In the genomic region with DNA sequence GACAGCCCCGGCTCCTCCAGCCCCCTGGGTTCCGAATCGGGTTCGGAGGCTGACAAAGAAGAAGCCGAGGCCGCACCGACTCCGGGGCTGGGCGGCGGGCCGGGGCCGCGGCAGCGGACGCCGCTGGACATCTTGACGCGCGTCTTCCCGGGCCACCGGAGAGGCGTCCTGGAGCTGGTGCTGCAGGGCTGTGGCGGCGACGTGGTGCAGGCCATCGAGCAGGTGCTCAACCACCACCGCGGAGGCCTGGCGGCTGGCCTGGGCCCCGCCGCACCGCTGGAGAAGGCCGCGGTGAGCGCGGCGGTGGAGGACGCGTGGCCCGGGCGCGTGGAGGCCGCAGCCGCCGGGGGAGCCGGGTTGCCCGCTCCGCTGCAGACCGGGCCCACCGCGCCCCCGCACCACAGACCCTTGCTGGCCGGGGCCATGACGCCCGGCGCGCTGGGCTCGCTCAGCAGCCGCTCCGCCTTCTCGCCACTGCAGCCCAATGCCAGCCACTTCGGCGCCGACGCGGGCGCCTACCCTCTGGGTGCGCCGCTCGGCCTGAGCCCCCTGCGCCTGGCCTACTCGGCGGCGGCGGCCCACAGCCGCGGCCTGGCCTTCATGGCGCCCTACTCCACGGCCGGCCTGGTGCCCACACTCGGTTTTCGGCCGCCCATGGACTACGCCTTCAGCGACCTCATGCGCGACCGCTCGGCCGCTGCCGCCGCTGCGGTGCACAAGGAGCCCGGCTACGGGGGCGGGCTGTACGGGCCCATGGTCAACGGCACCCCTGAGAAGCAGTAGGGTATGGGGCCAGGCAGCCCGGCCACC, we compare ENCODE assay signal across 8 mouse cellular contexts. TPM values are rescaled to one million over a fixed set of nuclear protein-coding genes. Genes with fewer than 3 reads are reported as not detected.
DNase-seq lines count a peak whose midpoint lies in the region; ATAC-seq and TF ChIP-seq lines count a peak whose summit lies in the region.

No protein-coding gene starts in this region.

- WGBS in embryonic facial prominence, embryonic 13.5 days, result under 1% methylated on average over 95 of the region's 99 CpGs
- under 1% methylated on average over 62 of the region's 99 CpGs for WGBS in intestine, embryonic 14.5 days
- under 1% methylated on average over 91 of the region's 99 CpGs for WGBS in neural tube, embryonic 11.5 days

- H3K4me3 ChIP-seq in layer of hippocampus, adult 2 months, result peak overlapping the region; percentile 31
- H3K4me3 ChIP-seq in embryonic facial prominence, embryonic 13.5 days, result peak overlapping the region; percentile 44
- H3K4me3 ChIP-seq in intestine, embryonic 14.5 days (ENCODE audit: low read depth, low read length), result peak overlapping the region; percentile 18
- H3K4me3 ChIP-seq in neural tube, embryonic 11.5 days (ENCODE audit: low read depth, low read length), result peak overlapping the region; percentile 21

- peak overlapping the region; percentile 64 for H3K4me2 ChIP-seq in embryonic facial prominence, embryonic 13.5 days
- H3K4me2 ChIP-seq in intestine, embryonic 14.5 days (ENCODE audit: low read length), result peak overlapping the region; percentile 36
- H3K4me2 ChIP-seq in neural tube, embryonic 11.5 days (ENCODE audit: low read depth), result peak overlapping the region; percentile 33

- ATAC-seq in embryonic facial prominence, embryonic 13.5 days (ENCODE audit: insufficient number of reproducible peaks, insufficient read depth, low FRiP score, low TSS enrichment, low read depth), result no peak
- ATAC-seq in intestine, embryonic 14.5 days (replicated peaks; ENCODE audit: low FRiP score, low TSS enrichment, low read depth), result peak; percentile 14; the same call in 1 of the 2 replicates
- ATAC-seq in neural tube, embryonic 11.5 days (ENCODE audit: insufficient read depth, low FRiP score, low TSS enrichment), result no peak
- no peak for ATAC-seq in CD4-positive, CD25-positive, alpha-beta regulatory T cell, adult 4 months

- H3K4me1 ChIP-seq in embryonic facial prominence, embryonic 13.5 days, result peaks cover 42% of the 10 kb centered on the region
- H3K4me1 ChIP-seq in intestine, embryonic 14.5 days (replicated peaks; ENCODE audit: control insufficient read depth, insufficient read depth, low read length), result peaks cover 17% of the 10 kb centered on the region; the same call in 1 of the 2 replicates
- H3K4me1 ChIP-seq in neural tube, embryonic 11.5 days (ENCODE audit: control insufficient read depth, insufficient read depth, low read length), result peaks cover 9% of the 10 kb centered on the region

- H3K27ac ChIP-seq in layer of hippocampus, adult 2 months, result peak overlapping the region; percentile 69
- H3K27ac ChIP-seq in embryonic facial prominence, embryonic 13.5 days, result no peak overlapping the region
- H3K27ac ChIP-seq in intestine, embryonic 14.5 days (ENCODE audit: low read depth), result no peak overlapping the region
- H3K27ac ChIP-seq in neural tube, embryonic 11.5 days (ENCODE audit: low read depth, low read length), result no peak overlapping the region

- peak overlapping the region; percentile 66 for H3K9ac ChIP-seq in embryonic facial prominence, embryonic 13.5 days
- H3K9ac ChIP-seq in intestine, embryonic 14.5 days (ENCODE audit: low read length), result no peak overlapping the region
- no peak overlapping the region for H3K9ac ChIP-seq in neural tube, embryonic 11.5 days (ENCODE audit: low read length)

- no peaks in the 10 kb centered on the region for H3K9me3 ChIP-seq in embryonic facial prominence, embryonic 13.5 days
- H3K9me3 ChIP-seq in intestine, embryonic 14.5 days (ENCODE audit: control insufficient read depth, low read length), result no peaks in the 10 kb centered on the region
- no peaks in the 10 kb centered on the region for H3K9me3 ChIP-seq in neural tube, embryonic 11.5 days (ENCODE audit: control insufficient read depth, low read length)

- no peaks in the 10 kb centered on the region for H3K36me3 ChIP-seq in embryonic facial prominence, embryonic 13.5 days
- no peaks in the 10 kb centered on the region for H3K36me3 ChIP-seq in intestine, embryonic 14.5 days (ENCODE audit: control insufficient read depth, insufficient read depth, low read length)
- H3K36me3 ChIP-seq in neural tube, embryonic 11.5 days (ENCODE audit: control insufficient read depth, insufficient read depth, low read length), result no peaks in the 10 kb centered on the region

- H3K27me3 ChIP-seq in embryonic facial prominence, embryonic 13.5 days, result peaks cover 99% of the 10 kb centered on the region
- peaks cover 100% of the 10 kb centered on the region for H3K27me3 ChIP-seq in intestine, embryonic 14.5 days (replicated peaks; ENCODE audit: control insufficient read depth, insufficient read depth, low read length)
- peaks cover 98% of the 10 kb centered on the region for H3K27me3 ChIP-seq in neural tube, embryonic 11.5 days (ENCODE audit: control insufficient read depth, insufficient read depth, low read length)

- TF ChIP-seq CTCF in layer of hippocampus, adult 2 months (conservative IDR thresholded peaks at IDR 0.05), result no peak

- DNase-seq in layer of hippocampus, adult 2 months (ENCODE audit: low spot score in 2 of 2), result no peak
- DNase-seq in layer of hippocampus, adult 8-10 months (ENCODE audit: low spot score in 2 of 2), result no peak
- peak; percentile 67 for DNase-seq in intestine, embryonic 14.5 days (ENCODE audit: low spot score)
- DNase-seq in neural tube, embryonic 11.5 days (ENCODE audit: low spot score), result peak; percentile 52
- no peak for DNase-seq in B cell, adult 2 months
- DNase-seq in right cerebral cortex, postnatal 10 days (ENCODE audit: low spot score in 2 of 2), result no peak

RNA-seq across cellular contexts. Expression of gene Dmrta2, which starts 4.2 kb away (rescaled TPM):
- total RNA-seq in layer of hippocampus, adult 2 months (2021), result 1 to 10 TPM; 3.5 to 4.4 TPM
- total RNA-seq in layer of hippocampus, adult 8-10 months (2022), result 1 to 10 TPM; 1.7 to 3.4 (median 2.2) TPM
- 0.56 and 1.5 TPM in 2 replicates for polyA plus RNA-seq in embryonic facial prominence, embryonic 13.5 days (2015; fragmentation: Nextera tagmentation; extraction: Ambion mirVana)
- polyA plus RNA-seq in intestine, embryonic 14.5 days (2014; fragmentation: Nextera tagmentation; extraction: Ambion mirVana), result 0.05 and 0.08 TPM in 2 replicates
- polyA plus RNA-seq in neural tube, embryonic 11.5 days (2014; fragmentation: Nextera tagmentation; extraction: Ambion mirVana), result 0.12 and 0.14 TPM in 2 replicates
- polyA plus RNA-seq in CD4-positive, CD25-positive, alpha-beta regulatory T cell, adult 4 months (2017; shearing (Covaris generic)), result not detected

Comparison
In these comparisons a context has a peak if more than half of its experiments do, and no peak if none do; other contexts are left out.
1. DNase-seq: peak in intestine, embryonic 14.5 days (single experiment) and neural tube, embryonic 11.5 days (single experiment); none in layer of hippocampus, adult 2 months (0 of 2), layer of hippocampus, adult 8-10 months (0 of 2), B cell, adult 2 months (0 of 2) and right cerebral cortex, postnatal 10 days (0 of 2).
2. Peak in every context shown above with its lines, with median percentiles within 50 percentile points of each other: H3K4me3 ChIP-seq and H3K4me2 ChIP-seq.